Mouse (Mus musculus) inflammation-experienced regulatory T-cells, adult 6 months (primary cell): ENCODE measurements around the gene Dnase1l3. TPM values are rescaled to one million over a fixed set of nuclear protein-coding genes. Genes with fewer than 3 reads are reported as not detected.

Source experiments
- ATAC-seq: one replicate; pipeline ENCODE4 v1.8.0; 2017
- polyA plus RNA-seq, 3 experiments: library from polyadenylated mRNA; unstranded; fragments of 100-300 nt; shearing (Covaris generic); gene quantifications; one replicate each; pipeline ENCODE4 v1.2.1; 2017

Dnase1l3 gene
- polyA plus RNA-seq: 10 to 100 TPM in 1 of 3 experiments, 1 to 10 TPM in 2; 3.2 to 23.9 (median 7.7) TPM

DNA sequence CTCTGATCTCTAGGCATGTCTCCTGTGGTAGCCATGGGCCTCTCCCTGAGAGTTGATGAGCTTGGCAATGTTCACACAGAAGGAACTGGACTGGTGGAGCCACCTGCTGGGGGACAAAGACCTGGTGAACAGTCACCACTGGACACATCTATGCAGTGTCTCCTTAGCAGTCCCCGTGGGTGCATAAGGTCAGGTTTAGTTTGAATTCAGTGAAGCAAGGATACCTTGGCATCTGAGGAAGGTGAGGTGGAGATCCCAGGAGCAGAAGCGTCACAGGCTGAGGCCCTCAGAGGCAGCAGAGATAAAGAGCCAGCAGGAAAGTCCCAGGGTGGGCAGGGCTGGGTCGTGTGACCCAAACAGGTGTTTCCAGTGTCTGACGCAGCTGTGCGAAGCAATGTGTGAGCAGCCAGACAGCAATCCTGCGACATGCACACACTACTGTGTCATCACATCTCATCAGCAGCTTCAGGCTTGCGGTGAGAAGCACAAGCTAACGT is at the start of gene Dnase1l3:
TSS of gene Dnase1l3 (minus strand) at position 303 of the 497 bp plus-strand sequence.
- ATAC-seq: peak; percentile 5

DNA sequence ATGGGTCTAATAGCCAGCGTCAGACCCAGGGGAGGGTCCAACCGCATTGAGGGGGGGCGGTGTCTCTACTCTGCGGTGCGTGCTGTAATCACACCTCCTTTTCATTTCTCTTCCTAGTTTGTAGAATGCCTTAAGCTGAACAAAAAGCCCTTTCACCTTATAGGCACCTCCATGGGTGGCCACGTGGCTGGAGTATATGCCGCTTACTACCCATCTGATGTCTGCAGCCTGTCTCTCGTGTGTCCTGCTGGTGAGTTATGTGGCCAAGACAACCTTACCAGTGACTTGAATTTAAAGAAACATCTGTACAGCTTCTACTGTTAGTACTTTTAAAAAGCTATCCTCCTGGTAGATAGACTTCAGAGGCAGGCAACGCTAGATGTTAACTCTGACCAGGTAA is 48.2 kb upstream of the Dnase1l3 start:
- no peak for ATAC-seq

DNA sequence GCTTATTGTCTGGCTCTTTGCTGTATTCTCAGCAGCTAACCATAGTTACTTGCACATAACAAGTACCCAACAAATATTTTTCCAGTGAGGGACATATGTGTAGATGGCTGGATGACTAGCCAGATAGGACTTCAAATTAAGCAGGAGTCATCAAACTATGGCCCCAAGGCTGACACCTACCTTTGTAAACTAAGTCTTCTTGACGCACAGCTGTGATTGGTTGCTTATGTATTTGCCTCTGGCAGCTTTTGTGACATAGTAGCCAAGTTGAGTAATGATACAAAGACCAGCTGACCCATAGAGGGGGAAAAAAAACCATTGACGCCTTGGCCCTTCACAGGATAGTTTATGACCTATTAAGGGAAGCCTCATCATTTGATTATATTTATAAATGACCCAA is 47.7 kb upstream of the Dnase1l3 start:
- ATAC-seq: no peak

DNA sequence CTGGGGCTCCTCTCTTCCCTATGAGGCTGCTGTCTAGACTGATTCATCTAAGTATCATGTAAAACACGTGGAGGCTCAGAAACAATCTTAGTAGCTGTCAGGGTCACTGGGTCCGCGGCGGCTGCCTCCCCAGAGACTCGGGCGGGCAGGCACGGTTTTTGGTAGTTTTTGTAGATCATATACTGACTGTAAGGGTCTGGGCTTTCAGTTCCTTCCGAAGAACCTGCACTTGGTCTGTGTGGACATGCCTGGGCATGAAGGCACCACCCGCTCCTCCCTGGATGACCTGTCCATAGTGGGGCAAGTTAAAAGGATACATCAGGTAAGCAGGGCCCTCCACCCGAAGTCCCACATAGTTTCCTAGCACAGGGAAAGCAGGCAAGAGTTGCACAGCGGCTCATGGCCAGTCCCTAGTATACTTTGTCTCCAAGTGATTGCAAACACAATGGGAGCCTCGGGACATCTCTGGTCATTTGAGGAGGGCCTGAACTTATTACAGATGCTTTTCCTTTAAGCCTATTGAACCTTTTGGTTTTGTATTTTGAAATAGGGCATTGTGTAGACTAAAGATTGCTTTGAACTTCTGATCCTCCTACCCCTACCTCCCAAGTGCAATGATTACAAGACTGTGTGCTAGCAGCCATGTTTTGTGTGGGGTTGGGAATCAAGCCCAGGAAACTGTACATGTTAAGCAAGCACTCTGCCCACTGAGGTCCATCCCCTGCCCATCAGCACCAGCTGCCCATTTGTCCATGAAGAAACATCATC is 46.7 kb upstream of the Dnase1l3 start:
- no peak for ATAC-seq

DNA sequence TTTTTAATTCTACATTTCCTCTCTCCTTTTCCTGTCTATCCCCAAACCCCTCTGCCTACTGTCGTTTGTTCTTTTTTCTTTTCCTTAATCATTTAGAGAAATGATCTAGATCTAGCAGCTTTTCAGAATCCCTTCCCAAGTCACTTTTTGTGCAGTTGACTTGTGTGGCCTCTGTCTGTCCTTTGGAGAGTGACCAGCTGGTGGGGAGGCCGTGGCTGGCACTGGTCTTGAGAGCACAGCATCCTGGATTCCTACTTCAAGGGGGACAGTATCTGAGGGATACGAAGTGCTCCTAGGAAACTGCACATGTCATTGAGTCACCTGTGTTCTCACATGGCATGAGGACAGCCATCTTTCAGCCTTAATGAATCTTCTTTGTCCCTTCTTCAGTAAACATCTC is 45.8 kb upstream of the Dnase1l3 start:
- ATAC-seq: no peak

DNA sequence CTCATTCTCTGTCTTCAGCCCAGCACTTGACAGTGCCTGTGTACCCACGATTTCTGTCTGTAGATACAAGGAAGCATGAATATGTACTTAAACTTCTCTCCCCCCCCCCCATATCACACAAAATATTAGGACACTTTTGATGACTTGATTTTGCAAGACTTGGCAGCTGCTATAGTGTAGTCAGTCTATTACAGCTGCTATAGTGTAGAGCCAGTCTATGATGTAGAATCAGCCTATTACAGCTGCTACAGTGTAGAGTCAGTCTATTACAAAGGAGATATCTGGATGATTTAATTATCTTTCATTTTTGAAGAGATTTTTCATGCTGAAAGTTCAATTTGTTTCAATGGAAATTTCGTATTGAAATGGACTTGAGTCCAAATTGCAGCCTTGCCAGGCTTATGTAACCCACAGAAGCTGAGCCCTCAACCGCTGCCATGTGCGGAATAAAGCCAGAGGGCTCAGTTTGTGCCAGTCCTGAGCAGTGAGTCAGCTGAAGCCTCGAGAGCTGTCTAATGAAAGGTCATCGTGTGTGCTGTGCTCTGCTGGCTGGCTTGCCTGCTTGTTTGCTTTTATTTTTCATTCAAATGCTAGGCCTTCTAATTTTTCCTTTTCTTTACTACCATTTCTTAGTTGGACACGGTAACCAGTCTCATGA is 44.5 kb upstream of the Dnase1l3 start:
- ATAC-seq: no peak

DNA sequence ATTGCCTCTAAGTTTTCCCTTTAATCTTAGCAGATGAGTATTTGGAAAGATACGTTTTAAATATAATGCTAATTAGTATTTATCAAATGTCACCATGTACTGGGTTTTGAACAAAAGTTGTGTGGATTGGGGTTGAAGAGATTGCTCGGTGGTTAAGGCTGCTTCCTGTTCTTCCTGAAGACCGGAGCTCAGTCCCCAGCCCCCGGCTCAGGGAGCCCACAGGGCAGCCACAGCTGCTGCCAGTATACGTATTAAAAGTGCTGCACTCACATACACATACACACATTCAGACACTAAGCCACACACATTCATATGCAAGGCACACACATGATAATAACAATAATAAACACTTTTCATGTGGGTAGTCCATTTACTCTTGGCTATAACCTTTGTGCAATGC is 43.8 kb upstream of the Dnase1l3 start:
- ATAC-seq: no peak

DNA sequence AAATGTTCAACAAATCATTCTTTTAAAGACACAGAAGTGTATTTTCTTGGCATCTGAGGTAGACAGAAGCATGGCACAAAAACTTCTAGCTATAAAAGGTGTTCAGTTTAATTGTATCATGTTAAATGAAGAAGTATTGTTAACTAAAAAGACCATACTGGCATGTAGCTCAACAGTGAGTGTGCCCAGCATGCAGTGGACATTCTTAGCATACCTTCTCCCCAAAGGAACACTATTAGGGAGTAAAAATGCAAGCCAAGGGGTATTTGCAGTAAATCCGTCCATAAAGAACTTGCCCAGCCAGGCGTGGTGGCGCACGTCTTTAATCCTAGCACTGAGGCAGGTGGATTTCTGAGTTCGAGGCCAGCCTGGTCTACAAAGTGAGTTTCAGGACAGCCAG is 42.0 kb upstream of the Dnase1l3 start:
- ATAC-seq: no peak

DNA sequence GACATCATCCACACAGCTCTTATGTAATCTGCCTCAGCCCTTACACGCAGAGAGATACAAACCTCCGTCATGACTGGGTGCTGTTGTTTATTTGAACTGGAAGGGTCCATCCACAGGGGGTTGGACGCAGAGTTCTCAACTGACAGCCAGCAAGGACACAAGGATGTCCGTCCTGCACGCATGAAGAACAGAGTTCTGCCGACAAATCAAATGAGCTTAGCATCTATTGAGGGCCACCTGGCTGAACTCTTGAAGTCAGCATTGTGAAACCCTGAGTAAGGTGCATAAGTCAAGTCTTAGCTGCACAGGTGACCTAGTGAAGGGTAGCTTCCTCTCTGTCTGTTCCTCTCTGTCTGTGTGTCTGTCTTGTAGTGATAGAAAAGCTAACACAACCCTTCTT is 41.6 kb upstream of the Dnase1l3 start:
- ATAC-seq: no peak

DNA sequence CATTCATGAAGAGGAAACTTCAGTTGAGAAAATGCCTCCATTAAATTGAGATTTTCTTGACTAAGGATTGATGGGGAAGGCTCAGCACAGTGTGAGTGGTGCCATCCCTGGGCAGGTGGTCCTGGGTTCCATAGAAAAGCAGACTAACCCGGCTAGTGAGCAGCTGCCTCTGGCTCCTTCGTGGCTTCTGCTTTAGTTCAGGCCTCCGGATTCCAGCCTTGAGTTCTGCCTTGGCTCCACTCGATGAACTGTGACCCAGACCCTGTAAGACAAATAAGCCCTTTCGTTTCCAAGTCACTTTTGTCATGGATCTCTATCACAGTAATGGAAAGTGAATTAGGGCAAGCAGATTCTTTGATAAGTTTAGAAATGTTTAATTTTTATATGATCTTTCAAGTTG is 40.2 kb upstream of the Dnase1l3 start:
- ATAC-seq: no peak

DNA sequence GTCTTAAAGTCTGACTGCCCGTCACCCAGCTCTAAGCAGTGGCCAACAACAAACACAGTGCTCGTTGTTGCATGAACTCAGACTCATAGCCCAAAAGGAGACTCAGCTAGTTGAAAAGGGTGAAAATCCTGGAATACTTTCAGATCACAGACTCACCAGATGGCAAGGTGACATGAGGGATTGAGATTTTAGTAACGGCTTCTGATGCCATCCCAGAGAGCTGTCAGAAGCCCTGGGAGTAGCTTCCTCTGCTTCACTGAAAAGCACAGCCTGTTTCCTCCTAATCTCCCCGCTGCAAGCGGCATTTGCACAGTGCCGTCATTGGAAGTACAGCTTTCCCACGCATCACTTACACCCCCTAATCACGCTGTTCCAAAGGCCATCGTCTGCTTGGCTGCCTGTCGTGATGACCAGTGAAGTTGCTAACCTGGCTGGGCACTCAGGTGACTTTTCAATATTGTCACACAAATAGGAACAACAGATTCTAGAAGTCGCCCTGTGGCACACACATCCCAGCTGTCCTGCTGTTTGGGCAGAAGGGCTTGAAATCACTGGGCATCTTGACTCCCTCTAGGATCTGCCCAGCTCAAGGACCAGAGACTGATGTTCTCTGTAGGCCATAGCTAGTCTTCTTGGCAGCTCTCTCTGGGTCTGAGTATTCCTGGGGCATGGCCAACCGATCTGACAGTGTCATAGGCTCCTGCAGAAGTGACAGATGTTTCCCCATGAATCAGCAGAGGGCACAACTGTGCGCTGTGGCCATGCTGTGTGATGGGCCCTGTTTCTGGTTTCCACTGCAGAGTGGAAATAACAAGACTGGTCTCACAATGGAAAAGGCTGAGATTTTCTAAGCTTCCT is 37.9 kb upstream of the Dnase1l3 start:
- no peak for ATAC-seq

DNA sequence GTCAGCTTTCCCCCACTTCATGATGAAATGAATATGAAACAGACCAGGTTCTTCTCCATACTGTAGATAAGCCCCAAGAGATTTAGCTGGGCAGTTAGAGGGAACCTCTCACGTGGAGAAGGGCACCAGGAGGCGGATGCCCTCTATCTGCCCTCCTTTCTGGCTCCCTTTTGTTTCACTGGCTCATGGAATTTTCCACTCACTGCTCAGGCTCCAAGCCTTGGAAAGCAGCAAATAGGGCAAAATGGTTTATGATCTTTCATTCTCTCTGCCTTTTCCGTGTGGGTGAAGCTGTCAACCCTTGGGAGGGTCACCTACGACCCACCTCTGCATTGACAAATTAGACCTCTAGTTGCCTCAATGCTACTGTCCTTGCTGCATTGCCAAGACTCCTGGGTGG is 36.2 kb upstream of the Dnase1l3 start:
- no peak for ATAC-seq

DNA sequence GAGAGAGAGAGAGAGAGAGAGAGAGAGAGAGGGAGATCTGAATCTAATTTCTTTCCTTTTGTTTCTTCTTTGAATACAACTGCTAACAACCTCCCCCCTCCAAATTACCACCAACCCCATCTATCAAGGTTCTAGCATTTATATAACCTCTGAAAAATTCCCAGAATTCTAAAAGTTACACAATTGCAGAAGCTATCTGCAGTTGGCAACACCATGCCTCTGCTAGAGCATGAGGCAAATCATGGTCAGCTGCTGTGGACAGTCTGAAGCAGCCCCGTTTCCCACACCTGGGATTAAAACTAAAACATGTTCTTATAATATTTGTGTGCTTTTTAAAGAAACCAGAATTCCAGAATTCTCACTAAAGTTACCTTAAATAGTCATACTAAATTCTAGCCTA is 35.4 kb upstream of the Dnase1l3 start:
- ATAC-seq: no peak

DNA sequence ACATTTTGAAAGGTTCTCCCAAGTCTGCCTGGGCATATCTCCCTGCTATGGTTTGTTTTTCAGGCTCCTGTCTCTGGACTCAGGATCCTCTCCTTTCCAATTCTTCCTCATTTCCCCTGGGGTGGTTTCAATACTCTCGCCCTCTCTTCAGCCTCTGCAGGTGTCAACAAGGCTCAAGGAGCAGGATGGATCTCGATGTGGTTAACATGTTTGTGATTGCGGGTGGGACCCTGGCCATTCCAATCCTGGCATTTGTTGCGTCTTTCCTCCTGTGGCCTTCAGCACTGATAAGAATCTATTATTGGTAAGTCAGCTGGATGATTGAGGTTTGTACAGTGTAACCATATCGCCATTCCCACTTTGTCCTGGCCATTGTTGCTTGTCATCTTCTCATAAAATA is 33.7 kb upstream of the Dnase1l3 start:
- no peak for ATAC-seq

DNA sequence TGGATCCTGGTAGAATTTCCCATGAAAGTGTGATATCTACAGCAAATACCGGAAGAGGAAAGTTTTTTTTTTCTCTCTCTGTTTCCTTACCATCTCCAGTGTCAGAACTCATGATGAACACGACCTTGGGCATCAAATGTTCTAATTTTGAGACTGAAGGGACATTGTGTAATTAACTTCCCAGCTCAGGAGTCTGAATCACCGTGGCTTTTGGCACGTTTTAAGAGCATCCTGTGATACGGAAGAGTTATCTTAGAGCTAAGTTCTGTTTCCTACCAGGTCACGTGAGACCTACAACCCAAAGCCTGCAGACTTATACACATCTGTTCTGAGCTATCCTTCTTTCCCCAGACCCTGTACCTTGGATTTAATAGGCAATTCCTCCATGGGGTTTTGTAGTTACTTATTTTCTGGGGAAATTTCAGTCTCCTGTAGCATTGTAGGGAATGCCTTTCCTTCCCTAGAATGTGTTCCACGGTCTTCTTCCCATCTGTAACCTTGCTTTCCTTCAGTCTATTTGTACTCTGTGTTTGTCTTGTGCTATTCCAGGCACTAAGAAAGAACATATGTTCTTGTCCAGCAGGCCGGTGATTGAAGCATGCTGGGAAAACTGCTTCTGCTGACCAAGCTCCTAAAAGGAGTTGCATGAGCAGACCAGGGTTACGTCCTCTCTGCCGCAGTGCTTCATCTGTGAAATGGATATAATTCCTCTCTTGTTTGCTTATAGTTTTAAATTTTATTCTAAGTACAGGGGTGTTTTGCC is 32.6 kb upstream of the Dnase1l3 start:
- no peak for ATAC-seq

DNA sequence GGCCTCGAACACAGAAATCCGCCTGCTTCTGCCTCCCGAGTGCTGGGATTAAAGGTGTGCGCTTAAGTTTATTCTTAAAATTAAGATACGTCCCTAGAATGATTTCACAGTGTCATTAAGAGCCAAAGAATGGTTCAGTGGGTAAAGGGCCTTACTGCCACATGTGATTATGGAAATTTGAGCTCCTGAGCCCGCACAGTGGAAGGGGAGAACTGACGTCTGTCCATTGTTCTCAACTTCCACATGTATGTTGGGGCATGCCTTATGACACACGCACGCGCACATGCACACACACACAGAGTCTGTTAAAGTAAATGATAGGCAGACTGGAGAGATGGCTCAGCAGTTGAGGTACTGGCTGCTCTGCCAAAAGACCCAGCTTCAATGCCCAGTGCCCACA is 30.6 kb upstream of the Dnase1l3 start:
- ATAC-seq: no peak

DNA sequence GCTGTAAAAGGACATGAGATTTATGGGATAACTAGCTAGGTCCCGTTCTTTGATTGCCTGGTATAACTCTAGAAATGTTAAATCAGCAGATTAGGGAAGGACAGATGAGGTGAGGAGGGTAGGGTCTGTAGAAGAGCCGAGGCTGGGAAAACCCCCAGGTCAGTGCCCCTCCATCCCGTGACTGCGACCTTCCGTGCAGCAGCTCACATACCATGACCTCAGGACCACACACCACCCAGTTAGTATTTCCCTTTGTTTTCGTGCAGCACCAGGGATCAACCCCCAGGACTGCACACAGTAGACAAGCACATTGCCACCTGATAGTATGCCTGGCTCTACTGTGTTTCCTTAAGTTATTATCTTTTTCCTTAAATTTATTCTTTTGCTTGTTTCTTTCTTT is 30.1 kb upstream of the Dnase1l3 start:
- ATAC-seq: no peak

DNA sequence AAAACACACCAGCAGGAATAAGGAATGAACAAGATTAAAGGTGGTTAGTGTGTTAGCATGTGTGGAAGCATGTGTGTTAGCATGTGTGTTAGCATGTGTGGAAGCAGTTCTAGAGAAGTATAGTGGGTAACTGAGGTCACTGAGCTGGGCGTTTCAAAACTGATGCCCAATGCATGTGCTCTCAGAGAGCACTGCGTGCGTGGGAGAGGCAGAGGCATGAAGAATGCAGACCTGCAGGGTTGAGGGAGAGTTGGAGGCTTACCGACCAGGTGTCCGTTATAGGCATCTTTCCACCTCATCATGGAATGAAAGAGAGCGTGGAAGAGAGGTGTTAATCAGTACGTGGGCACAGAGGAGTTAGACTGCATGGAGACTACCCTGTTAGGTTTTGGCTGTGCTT is 26.2 kb upstream of the Dnase1l3 start:
- ATAC-seq: no peak

DNA sequence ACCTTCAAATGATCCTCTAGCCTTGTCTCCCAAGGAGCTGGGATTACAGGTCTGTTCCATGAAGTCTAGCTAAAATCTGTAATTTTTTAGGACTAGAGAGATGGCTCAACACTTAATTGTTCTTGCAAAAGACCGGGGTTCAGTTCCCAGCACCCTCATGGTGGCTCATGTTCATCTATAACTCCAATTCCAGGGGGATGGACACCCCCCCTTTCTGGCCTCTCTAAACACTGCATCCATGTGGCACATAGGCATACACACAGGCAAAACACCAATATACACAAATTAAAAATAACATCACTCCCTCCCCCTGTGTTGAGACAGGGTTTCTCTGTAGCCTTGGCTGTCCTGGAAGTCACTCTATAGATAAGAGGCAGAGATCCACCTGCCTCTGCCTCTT is 25.6 kb upstream of the Dnase1l3 start:
- ATAC-seq: no peak

DNA sequence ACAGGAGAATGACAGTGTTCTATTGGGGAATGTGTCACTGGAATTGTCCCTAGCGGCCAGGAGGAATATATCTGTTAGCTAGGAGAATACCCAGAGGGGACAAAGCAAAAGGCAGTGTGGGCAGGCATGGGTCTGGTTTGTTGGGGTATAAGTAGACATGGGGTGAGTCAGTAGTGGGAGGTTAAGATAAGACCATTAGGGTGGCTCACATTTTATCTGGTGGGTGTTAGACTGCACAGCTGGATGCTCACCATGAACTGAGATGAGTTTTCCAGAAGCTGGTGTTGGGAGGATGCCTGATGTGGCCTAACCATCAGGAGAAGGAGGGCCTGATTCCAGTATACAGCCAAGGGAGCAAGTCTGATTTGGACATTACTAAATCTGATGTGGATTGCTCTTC is 22.6 kb upstream of the Dnase1l3 start:
- no peak for ATAC-seq

DNA sequence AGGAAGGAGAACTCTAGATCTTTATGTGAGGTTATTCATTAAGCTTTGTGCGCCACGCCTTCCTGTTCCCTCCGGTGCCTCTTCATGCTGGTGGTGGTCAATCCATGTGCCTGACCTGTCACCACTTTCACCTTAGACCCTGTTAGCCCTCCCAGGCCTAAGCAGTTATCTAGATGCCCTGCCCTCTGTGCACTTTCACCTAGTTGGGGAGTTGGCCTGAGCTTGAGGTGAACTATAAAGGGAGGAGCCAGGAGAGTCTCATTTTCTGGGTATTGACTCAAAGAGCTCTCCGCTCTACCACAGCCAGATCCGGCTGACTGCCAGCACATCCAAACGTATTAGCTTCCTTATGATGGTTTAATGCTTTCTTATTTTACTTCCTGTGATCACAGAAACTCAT is 21.9 kb upstream of the Dnase1l3 start:
- ATAC-seq: no peak

DNA sequence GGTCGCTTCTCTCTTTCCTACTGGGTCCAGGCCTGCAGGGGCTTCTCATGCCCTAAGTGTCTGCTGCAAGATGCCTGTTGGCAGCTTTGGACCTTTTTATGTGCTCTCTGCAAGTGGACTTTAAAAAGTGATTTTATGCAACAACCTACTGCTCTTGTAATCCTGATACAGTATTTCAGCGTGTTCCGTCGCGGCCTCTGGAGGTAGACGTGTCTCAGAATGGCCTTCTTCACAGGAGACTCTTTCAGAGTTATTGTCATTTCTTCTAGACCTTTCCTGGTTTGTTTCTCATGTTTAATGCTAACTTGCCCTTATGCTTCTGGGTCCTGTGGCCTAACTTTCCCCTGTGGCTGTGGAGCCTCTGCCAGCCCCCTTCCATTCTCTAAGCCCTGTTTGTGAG is 21.4 kb upstream of the Dnase1l3 start:
- ATAC-seq: no peak

DNA sequence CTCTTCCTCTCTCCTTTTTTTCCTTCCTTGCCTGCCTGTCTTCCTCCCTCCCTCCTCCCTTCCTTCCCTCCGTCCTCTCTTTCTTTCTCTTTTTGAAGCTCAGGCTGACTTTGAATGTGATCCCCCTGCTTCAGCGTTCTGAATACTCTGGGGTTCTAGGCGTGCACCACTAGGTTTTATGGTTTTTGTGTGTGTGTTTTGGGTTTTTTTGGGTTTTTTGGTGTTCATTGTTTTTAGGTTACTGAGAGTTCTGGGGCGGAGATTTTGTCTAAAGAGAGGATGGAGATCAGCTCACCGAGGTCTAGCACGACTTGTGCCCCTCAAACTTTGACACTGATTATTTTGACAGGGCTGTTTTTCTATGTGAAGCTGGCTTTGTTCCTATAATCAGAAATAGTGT is 17.6 kb upstream of the Dnase1l3 start:
- ATAC-seq: no peak
